Mouse (Mus musculus) embryonic facial prominence, embryonic 12.5 days (tissue): ENCODE results near the gene Syt7. TPM values are rescaled to one million over a fixed set of nuclear protein-coding genes. Genes with fewer than 3 reads are reported as not detected.

Experiments
- ATAC-seq: fragments of 200-750 bp; cut with Nextera tagmentation; 2 replicates; pipeline ENCODE4 v1.8.0; 2017; ENCODE audit not compliant: insufficient number of reproducible peaks, insufficient read depth, low FRiP score, low TSS enrichment
- H3K27ac ChIP-seq: fragments of 300-500 bp; sonication (generic); 2 replicates; pipeline ENCODE4 v1.5.1; 2016; ENCODE audit warnings: mild to moderate bottlenecking
- H3K27me3 ChIP-seq: fragments of 300-500 bp; sonication (generic); 2 replicates; pipeline ENCODE4 v1.6.1; 2016; ENCODE audit warnings: mild to moderate bottlenecking, moderate library complexity
- H3K36me3 ChIP-seq: fragments of 300-500 bp; sonication (generic); 2 replicates; pipeline ENCODE4 v1.6.1; 2016; ENCODE audit warnings: mild to moderate bottlenecking
- H3K4me1 ChIP-seq: fragments of 300-500 bp; sonication (generic); 2 replicates; pipeline ENCODE4 v1.6.1; 2016
- H3K4me2 ChIP-seq: fragments of 300-500 bp; sonication (generic); replicated peaks from 2 replicates; pipeline ENCODE4 v1.6.1; 2016; ENCODE audit warnings: mild to moderate bottlenecking, moderate library complexity
- H3K4me3 ChIP-seq: fragments of 300-500 bp; sonication (generic); 2 replicates; pipeline ENCODE4 v1.5.1; 2016; ENCODE audit warnings: mild to moderate bottlenecking
- H3K9ac ChIP-seq: fragments of 300-500 bp; sonication (generic); 2 replicates; pipeline ENCODE4 v1.6.1; 2016; ENCODE audit warnings: mild to moderate bottlenecking, moderate library complexity
- H3K9me3 ChIP-seq: fragments of 300-500 bp; sonication (generic); 2 replicates; pipeline ENCODE4 v1.6.1; 2016; ENCODE audit warnings: mild to moderate bottlenecking, moderate library complexity
- WGBS: fragments of 180-500 bp; shearing (Covaris S2); methylation state at CpG from one replicate; pipeline ENCODE4 v1.1.7; 2016; 5-methylcytosine and 5-hydroxymethylcytosine counted together
- polyA plus RNA-seq: library from polyadenylated mRNA; unstranded; fragments of >200 nt; fragmentation: Nextera tagmentation; extraction: Ambion mirVana; gene quantifications from 2 replicates; pipeline ENCODE4 v1.2.1, GENCODE M21; 2016

Gene Syt7
- polyA plus RNA-seq, 1 experiment from 2014 or later: 2.1 TPM

DNA sequence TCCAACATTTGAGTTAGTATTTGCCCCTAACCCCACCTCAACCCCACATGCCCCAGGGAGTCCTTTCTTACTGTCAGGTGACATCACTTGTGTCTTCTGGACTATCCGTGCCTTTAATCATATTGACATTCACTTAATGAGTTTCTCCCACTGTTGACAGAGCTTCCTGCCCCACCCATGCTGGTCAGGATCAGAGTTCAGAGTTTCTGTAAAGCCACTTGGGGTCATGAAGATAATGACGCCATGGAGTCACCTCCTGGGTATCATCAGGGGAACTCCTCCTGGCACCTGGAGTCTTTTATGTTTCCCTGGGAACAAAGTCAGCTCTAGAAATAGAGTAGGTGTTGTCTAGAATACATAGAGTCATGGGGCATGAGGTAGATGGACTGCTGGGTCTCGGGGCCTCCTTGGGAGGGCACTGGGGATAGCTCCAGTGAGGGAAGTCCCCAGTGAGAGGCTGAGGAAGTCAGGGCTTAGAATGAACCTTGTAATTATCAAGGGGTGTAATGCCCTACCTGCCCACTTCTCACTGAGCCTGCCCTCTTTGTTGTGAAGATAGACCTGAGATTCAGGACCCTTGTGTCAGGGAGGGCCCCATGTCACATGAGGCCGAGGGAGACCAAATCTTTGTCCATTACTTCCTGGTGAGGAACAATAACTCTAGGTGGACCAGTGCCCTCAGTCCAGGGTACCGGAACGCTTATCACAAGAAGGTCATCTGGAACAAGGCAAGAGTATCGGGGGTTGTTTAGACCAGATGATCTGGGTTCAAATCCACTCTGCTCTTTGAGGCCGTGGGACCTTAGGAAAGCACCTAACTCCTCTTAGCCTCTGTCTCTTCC lies 29.6 kb upstream of the Syt7 start:
- Histone ChIP-seq H3K9ac (no peak overlapping the region), H3K4me1 (peaks cover 6% of the 10 kb centered on the region; the same call in 1 of the 2 replicates), H3K36me3 (no peaks in the 10 kb centered on the region), H3K27ac (no peak overlapping the region), H3K4me2 (no peak overlapping the region), H3K4me3 (no peak overlapping the region), H3K9me3 (no peaks in the 10 kb centered on the region), H3K27me3 (no peaks in the 10 kb centered on the region)
- ATAC-seq: no peak
- WGBS: 83% methylated on average over 8 of the region's 8 CpGs

DNA sequence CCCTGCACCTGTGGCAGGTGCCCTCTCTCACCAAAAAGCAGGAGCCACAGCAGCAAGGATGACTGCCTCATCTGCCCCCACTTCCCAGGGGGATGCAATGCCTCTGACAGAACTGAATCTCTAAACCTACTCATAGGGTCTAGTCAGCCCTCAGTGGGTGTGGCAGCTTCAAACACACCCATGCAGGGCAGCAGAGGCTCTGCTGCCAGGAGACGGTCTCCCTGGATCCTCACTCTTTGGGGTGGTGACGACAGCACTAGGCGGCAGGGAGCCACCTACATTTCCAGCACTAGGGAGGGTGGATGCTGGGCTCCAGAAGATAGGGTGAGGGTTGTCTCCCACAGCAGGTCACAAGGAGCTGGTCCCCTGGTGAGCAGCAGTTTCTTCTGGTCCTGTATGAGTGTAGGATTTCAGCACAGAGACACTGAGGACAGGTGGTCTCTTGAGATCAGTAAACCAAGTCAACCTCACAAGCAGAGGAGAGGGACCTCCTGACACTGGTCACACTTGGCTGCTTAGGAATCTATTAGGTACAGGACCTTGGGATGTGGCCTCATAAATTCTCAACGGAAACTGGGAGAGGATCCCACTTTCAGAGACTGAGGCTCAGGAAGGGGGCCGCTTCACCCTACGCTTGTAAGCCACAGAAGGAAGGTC lies 26.3 kb upstream of the Syt7 start:
- 72% methylated on average over 6 of the region's 6 CpGs for WGBS
- H3K4me1 ChIP-seq: no peaks in the 10 kb centered on the region
- no peak overlapping the region for H3K27ac ChIP-seq
- H3K4me2 ChIP-seq: no peak overlapping the region
- no peaks in the 10 kb centered on the region for H3K36me3 ChIP-seq
- no peaks in the 10 kb centered on the region for H3K27me3 ChIP-seq
- H3K9me3 ChIP-seq: no peaks in the 10 kb centered on the region
- no peak overlapping the region for H3K4me3 ChIP-seq
- no peak overlapping the region for H3K9ac ChIP-seq
- ATAC-seq: no peak

DNA sequence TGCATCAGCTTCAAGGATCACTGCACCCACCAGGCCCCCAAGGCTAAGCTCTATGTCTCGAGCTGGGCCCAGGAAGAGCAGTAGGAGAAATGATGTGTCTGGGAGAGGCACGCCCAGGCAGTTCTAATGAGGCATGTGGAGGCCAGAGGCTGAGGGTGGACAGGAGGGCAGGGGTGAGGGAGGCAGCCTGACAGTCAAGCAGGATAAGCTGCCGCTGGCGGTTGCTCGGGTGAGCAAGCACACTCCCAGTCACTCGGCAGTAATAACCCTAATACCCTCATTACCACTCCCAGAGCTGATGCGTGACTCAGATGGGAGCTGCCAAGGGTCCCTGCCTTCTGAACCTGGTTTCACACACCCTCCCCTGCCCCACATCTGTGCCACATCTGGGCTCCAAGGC lies 25.0 kb upstream of the Syt7 start:
- no peaks in the 10 kb centered on the region for H3K27me3 ChIP-seq
- H3K9ac ChIP-seq: no peak overlapping the region
- no peaks in the 10 kb centered on the region for H3K36me3 ChIP-seq
- H3K4me1 ChIP-seq: no peaks in the 10 kb centered on the region
- no peak overlapping the region for H3K4me3 ChIP-seq
- H3K4me2 ChIP-seq: no peak overlapping the region
- 25% methylated on average over 7 of the region's 7 CpGs for WGBS
- no peak overlapping the region for H3K27ac ChIP-seq
- ATAC-seq: 0 out of 2 replicates have a peak, but pooled peaks have one; percentile 4
- H3K9me3 ChIP-seq: no peaks in the 10 kb centered on the region

DNA sequence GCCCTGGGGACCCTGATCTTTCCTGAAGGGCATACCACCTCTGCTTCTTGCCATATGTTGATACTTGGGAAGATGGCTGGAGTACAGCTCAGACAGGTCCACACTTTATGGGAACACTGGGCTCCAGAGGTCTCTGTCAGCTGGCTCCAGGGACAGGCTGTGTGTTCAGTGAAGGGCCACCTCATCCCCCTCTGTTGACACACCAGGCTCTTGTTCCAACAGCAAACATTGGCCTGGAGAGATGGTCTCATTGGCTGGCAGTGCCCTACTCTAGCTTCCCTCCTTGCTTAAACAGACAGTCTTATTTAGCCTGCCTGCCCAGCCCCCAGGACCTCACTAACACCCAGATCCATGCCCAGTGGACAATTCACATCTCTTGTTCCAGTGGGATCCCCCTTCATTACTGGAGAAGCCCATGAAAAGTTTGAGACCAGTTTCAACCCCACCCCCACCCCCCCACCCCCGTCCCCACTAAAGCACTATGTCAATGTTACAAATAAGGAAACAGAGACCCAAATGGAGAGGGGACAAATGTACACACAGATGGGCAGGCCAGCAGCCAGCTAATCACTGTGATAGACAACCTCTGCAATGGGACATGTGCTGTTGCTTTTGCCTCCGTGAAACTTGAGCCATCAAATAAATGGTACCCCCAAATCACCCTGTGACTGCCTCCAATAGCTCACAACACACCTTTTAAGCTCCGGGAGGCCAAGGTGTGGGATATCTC lies 22.6 kb upstream of the Syt7 start:
- H3K9ac ChIP-seq: no peak overlapping the region
- WGBS: 61% methylated on average over 3 of the region's 3 CpGs

DNA sequence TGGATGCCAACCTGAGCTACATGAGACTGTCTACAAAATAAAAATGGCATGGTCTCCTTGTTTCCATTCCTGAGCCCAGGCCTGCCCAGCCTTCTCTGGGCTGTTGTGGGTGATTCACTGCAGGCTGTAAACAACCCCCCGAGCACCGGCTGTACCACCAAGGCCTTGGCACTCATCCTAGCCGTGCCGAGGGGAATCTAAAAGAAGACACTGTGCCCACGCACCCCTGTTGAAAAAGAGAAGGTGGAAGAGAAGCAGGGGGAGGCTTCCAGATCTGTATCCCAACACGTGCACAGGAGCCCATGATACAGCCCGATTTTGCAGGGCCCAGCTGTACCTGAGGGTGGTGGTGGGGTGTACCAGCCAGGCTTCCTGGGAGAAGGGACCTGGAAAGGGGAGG lies 21.1 kb upstream of the Syt7 start:
- no peak for ATAC-seq

More for the DNA sequence above, 22.6 kb upstream of the Syt7 start:
- Histone ChIP-seq H3K4me1 (no peaks in the 10 kb centered on the region), H3K4me2 (no peak overlapping the region), H3K4me3 (no peak overlapping the region), H3K36me3 (no peaks in the 10 kb centered on the region), H3K27ac (no peak overlapping the region), H3K27me3 (no peaks in the 10 kb centered on the region), H3K9me3 (no peaks in the 10 kb centered on the region)
- no peak for ATAC-seq

DNA sequence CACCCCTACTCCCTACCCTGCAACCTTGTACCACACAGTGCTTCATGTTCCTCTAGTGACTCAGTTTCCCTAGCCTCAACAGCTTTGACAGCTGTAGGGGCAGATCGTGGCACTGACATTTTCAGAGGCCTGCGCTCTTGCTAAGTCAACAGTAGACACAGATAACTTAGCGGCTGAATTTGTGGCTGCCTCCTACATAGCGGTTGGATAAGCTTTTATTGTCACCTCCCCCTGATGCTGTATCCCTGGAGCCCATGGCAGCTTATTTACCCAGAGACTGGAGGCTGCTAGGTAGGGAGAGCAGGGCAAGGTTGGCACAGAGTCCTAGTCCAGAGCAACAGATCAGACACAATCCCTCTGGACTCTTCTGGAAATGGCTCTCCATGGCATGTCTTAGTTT lies 19.0 kb upstream of the Syt7 start:
- no peak overlapping the region for H3K9ac ChIP-seq
- no peak for ATAC-seq
- H3K4me2 ChIP-seq: no peak overlapping the region
- H3K4me3 ChIP-seq: no peak overlapping the region
- WGBS: 81% methylated on average over 4 of the region's 4 CpGs
- no peaks in the 10 kb centered on the region for H3K27me3 ChIP-seq
- no peaks in the 10 kb centered on the region for H3K9me3 ChIP-seq
- no peaks in the 10 kb centered on the region for H3K4me1 ChIP-seq
- H3K27ac ChIP-seq: no peak overlapping the region
- no peaks in the 10 kb centered on the region for H3K36me3 ChIP-seq

More for the DNA sequence above, 21.1 kb upstream of the Syt7 start:
- H3K9me3 ChIP-seq: no peaks in the 10 kb centered on the region
- no peaks in the 10 kb centered on the region for H3K36me3 ChIP-seq
- H3K27me3 ChIP-seq: no peaks in the 10 kb centered on the region
- WGBS: 88% methylated on average over 7 of the region's 7 CpGs
- H3K27ac ChIP-seq: no peak overlapping the region
- no peak overlapping the region for H3K4me3 ChIP-seq
- no peak overlapping the region for H3K9ac ChIP-seq
- no peaks in the 10 kb centered on the region for H3K4me1 ChIP-seq
- no peak overlapping the region for H3K4me2 ChIP-seq

DNA sequence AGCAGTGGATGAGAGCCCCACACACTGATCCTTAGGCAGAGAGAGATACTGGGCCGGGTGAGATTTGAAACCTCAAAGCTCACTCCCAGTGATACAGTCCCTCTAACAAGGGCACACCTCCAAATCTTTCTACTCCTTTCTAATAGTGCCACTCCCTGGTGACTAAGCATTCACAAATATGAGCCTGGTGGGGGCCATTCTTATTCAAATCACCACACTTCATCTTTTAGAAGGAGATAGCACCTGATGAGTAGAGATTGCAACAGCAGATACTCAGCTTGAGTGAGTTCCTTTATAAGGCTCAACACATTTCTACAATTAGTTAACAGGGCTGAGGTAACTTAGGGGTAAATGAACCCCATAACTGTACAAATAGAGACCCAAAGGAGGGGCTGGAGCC lies 15.7 kb upstream of the Syt7 start:
- Histone ChIP-seq H3K27me3 (0 out of 2 replicates have a peak, but pooled peaks cover 5% of the 10 kb centered on the region), H3K27ac (no peak overlapping the region), H3K4me1 (no peaks in the 10 kb centered on the region), H3K36me3 (no peaks in the 10 kb centered on the region), H3K4me2 (no peak overlapping the region), H3K9me3 (no peaks in the 10 kb centered on the region), H3K4me3 (no peak overlapping the region), H3K9ac (no peak overlapping the region)
- ATAC-seq: no peak
- 52% methylated on average over 1 of the region's 1 CpGs for WGBS

DNA sequence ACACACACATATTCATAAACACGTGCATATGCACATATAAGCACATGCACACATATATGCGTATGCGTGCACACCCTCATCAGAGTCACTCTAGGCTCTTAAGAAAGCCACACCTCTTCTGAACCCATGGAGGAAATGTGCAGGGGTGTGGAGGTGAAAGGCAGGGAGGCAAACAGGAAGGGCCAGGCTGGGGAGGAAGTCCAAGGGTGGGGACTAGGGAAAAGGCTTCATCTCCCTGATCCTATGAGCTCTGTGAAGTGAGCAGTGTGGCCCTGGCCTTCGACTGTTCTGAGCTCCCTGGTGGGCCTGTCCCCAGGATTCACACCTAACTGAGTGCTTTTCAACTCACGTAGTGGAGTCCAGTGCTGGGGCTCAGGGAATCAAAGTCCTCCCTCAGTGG lies 13.6 kb upstream of the Syt7 start:
- Histone ChIP-seq H3K27me3 (0 out of 2 replicates have a peak, but pooled peaks cover 6% of the 10 kb centered on the region), H3K4me3 (no peak overlapping the region), H3K36me3 (no peaks in the 10 kb centered on the region), H3K4me2 (no peak overlapping the region), H3K27ac (no peak overlapping the region), H3K9me3 (no peaks in the 10 kb centered on the region), H3K4me1 (no peaks in the 10 kb centered on the region), H3K9ac (no peak overlapping the region)
- no peak for ATAC-seq
- WGBS: 76% methylated on average over 5 of the region's 5 CpGs

DNA sequence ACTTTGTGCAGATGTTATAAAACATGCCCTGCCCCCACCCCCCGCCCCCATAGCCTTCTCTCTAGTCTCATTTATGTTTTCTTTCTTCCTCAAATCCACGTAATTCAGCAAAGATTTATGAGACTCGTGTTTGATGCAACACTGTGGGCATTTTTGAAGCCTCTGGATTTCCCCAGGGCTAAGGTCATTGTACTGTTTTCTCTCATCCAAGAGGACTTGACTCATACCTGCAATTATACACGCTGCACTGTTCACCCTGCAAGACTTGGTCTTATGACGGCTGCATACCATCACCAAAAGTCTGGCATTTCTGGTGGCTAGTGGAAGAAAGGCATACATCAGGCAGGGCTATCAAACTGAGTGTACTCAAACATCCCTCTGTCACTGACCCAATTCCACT lies 8.9 kb upstream of the Syt7 start:
- Histone ChIP-seq H3K4me2 (no peak overlapping the region), H3K27ac (no peak overlapping the region), H3K4me1 (no peaks in the 10 kb centered on the region), H3K4me3 (no peak overlapping the region), H3K9ac (no peak overlapping the region), H3K36me3 (no peaks in the 10 kb centered on the region), H3K9me3 (no peaks in the 10 kb centered on the region), H3K27me3 (peaks cover 19% of the 10 kb centered on the region)
- WGBS: 72% methylated on average over 5 of the region's 5 CpGs
- no peak for ATAC-seq

DNA sequence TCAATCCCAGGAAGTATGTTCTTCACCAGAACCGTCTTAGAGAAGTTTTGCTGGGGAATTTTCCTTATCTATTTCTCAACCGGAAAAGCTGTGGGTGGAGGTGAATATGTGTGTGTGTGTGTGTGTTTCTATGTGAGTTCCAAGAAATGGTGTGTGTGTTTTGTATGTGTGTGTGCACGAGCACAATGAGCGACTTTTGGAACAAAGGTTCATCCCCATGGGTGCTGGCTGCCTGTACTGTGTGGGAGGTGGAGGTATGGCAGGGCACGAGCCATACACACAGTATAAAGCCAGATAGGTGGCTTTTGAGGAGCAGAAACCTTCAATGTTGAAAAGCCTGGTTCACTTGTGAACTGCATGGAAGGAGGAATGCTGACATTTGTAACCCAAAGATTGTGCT lies 1.2 kb upstream of the Syt7 start:
- H3K36me3 ChIP-seq: no peaks in the 10 kb centered on the region
- no peak for ATAC-seq
- peaks cover 11% of the 10 kb centered on the region for H3K4me1 ChIP-seq
- no peak overlapping the region for H3K4me3 ChIP-seq
- no peaks in the 10 kb centered on the region for H3K9me3 ChIP-seq
- WGBS: 80% methylated on average over 5 of the region's 5 CpGs
- peaks cover 49% of the 10 kb centered on the region for H3K27me3 ChIP-seq
- no peak overlapping the region for H3K9ac ChIP-seq
- no peak overlapping the region for H3K4me2 ChIP-seq
- no peak overlapping the region for H3K27ac ChIP-seq

DNA sequence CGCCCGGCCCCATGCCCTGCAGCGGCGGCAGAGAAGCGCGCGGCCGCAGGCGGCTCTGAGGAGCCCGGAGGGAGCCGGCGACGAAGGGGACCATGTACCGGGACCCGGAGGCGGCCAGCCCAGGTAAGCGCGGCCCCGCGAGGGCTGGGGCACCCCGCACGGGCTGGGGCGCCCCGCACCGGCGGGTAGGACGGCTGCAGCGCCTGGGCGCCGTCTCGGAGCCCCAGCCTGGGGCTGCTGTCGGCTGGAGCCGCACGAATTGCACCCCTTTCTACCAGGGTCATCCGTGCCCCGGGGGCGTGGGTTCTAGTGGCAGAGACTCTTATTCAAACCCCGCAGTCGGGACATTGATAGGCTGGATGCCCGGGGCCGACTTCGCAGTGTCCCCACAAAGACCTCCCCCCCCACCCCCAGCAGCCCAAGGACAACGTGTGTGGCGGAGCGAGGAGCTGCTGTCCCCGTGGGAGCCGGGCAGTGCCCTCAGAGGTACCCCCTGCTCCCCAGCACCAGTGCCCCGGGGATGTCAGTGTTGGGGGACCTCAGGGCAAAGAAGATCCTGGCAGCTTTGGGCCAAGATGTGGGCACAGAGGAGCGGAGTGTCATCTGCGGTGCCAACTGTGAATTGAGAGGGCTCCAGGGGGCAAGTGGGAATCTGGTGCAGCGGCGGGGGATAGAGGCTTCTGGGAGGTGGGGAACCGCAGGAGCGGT lies 655 bp downstream of the Syt7 start:
- H3K9ac ChIP-seq: peak overlapping the region; percentile 64
- peak overlapping the region; percentile 63 for H3K4me3 ChIP-seq
- H3K36me3 ChIP-seq: no peaks in the 10 kb centered on the region
- under 1% methylated on average over 54 of the region's 54 CpGs for WGBS
- H3K27ac ChIP-seq: no peak overlapping the region
- peak overlapping the region; percentile 97 for H3K4me2 ChIP-seq
- peaks cover 11% of the 10 kb centered on the region for H3K4me1 ChIP-seq
- no peaks in the 10 kb centered on the region for H3K9me3 ChIP-seq
- no peak for ATAC-seq
- H3K27me3 ChIP-seq: peaks cover 47% of the 10 kb centered on the region
